Mouse (Mus musculus) right cerebral cortex, postnatal 36 days (tissue): ENCODE measurements around the gene Dok4.

Experiments used
- DNase-seq, 2 experiments: peaks; one replicate each; pipeline ENCODE4 v3.0.0; 2022; ENCODE audit warnings: low spot score in 2 of 2, mixed read lengths in 1 of 2

The Dok4 gene

DNA sequence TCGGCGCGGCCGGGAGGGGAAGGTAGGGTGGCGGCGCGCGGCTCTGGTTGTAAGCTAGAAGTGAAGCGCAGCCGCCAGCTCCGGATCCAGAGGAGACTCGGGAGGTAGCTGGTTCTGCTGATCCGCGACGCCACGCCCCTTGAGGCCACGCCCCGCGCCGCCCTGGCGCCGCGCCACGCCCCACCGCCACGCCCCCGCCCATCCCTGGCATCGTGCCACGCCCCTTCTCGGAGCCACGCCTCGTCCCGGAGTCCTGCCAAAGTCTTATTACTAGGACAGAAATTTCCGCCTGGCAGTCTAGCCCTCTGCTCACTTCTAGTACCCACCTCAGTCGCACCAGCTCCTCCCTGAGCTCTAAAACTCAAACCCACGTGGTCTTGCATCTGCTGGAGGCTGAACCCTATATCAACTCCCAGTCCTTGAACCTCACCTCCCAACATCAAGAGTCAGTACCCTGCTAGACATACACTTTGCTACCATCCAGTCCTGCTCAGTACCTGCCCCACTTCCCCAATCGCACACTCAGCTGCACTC, at the start of gene Dok4:
Gene Dok4 (minus strand): TSS at position 134 of the 534 bp plus-strand sequence.
- peak; percentile 59 to 60 for DNase-seq

DNA sequence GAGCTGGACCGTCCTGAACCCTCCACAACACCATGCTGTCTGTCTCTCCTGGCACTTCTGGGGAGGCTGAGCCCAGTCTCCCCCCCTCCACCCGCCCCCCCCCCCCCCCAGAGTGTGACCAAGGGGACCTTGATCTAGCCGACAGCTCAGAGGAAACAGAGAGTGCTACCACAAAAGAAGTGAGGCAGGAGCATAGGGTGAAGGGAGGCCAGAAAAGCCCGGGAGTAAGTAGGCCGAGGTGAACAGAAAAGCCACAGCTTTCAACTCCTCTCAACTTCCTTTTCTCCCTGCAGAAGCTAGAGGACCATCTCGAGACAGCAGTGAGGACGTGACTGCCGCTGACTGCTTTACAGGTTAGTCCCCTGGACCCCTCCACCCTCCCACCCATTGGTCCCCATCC, 47.3 kb upstream of the Dok4 start, which contains the start of gene Adgrg5:
Gene Adgrg5 (plus strand): TSS at position 290 of the 400 bp plus-strand sequence.
- no peak for DNase-seq

DNA sequence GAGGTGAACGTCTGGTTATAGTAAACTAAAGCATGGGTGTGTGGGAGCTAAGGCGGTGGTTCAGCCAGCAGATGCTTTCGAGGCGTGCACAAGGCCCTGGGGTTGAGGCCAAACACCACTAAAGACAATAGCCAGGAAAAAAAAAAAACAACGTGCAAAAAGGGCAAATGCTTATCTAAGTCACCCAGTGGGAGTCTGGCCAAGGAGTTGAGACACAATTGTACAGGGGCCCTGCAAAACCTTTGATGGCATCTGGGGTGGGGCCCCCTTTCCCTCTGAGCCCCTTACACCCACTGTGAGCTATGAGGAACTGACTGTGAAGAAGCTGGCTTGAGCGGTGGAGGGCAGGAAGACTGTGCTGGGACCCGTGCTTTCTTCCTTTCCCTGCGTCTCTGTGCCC, 46.5 kb upstream of the Dok4 start:
- no peak for DNase-seq

DNA sequence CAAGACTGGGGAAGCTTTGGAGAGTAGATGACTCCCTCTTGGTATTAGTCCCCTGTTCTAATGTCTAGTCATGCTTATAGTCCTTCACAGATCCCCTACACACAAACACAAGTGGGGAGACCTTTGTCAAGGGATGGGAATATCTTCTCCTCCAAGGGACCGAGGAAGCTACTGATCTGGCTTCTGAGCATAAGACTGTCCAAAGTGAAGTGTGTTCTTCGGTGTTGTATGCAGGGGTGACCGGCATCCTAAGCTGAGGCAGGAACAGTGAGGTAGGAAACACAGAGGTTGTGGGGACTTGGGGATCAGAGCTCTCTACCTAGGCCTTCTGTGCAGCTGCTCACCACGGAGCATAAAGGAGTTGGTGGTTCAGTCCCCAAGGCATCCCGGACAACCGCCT, 46.0 kb upstream of the Dok4 start:
- DNase-seq = no peak

DNA sequence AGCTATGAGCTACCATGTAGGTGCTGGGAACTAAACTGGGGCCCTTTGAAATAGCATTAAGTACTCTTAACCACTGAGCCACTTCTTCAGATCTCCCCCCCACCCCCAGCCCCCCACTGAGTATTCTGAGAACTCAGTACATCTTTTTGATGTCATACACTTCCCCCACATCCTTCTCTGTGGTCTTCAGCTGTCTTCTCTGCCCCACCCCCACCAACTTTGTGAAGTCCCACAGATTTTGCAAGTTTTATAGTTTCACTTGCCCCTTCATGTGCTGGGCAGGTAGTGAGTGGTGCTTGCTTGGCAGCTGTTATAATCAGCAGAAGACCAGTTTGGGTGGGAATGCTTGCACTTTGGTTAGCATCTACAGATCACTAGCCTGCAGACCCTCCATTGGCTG, 43.1 kb upstream of the Dok4 start:
- no peak for DNase-seq

DNA sequence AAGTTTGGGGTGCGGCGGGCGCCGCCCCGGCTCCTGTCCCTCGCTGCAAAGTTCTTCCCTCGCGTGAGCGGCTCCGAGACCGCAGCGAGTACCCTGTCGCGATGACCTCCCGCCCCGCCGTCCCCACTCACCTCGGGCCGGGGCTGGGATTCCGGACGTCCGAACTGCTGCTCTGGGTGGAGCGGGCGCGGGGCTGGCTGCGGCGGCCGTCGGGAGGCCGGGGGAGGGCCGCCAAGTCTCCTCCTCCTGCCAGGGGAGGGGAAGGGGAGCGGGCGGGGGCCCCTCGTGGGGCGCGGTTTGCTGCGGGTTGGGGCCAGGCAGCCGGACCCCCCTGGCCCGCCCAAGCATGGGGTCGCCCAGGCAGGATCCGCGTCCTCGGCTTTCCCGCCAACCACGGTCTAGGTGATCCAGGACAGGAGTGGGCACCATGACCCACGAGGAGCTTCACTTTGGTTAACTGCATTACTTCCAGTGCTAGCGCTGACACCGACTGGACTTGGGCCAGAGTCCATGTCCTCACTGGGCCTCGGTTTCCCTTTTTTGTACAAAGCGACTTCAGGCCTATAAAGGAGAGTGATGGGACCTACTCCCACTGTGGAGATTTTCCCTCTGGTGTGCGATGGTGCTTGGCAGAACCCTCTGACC, 41.8 kb upstream of the Dok4 start, which contains the start of gene Ccdc102a:
Gene Ccdc102a (minus strand): TSS at position 248 of the 645 bp plus-strand sequence.
- DNase-seq = no peak

DNA sequence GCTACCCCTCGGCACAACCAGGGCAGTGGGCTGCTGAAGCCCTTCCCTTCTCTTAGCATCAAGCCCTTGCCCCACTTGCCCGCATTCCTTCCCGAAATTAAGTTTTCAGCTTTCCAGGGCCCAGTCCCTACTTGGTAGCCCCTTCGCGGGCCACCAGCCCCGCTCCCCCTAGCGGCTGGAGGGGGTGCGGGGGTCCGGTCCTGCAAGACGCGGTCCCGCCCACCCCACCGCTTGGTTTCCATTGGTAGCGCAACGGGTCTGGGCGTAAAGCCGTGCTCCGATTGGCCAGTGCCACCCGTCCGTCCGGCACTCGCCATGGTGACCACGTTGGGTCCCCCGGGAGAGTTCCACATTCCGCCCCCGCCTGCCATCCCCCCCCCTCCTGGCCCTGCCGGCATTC, 41.2 kb upstream of the Dok4 start:
- peak; percentile 73 to 77 for DNase-seq

DNA sequence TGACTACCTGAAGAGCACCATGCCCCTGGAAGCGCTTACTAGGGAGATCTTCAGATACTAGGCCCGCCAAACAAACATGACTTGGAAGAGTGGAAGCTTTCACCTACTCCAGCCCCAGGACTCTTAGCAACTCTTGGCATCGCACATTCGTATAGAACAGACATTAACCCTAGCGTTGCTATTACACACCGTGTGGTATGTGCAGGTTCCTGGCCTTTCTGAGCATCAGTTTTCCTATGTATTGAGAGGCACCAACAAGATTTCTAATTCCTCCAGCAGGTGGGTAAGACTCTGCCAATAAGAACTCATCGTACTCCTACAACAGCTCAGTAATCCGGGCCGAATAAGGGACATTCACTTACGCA, 40.8 kb upstream of the Dok4 start:
- no peak for DNase-seq

DNA sequence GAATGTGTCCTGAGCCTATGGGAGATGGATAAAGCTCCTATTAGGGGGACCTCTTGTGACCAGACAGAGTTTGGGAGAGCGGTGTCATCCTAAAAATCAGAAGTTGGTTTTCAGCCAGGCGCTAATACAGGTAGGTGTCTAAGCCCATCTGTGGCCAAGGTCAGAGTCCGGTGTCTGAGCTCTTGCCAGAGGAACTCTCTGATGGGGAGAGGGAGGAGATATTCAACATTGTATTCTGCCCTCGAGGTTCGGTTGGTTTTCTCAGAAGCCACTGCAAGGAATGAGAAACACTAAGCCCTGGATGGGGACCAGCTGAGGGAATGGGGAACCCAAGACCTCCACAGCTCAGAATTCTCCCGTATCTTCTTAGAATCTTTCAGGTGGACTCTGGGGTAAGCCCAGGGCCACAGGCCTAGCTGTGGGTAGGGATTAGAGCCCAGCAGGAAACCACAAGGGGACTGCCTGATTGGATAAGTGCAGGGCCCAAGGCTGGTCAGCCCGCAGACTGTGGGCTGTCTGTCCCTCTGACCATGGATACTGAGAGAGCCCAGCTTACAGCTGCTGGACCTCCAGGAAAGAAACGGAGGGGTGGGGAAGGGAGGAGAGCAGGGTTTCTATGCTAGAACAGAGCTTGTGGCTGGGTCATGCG, 40.3 kb upstream of the Dok4 start:
- no peak for DNase-seq

DNA sequence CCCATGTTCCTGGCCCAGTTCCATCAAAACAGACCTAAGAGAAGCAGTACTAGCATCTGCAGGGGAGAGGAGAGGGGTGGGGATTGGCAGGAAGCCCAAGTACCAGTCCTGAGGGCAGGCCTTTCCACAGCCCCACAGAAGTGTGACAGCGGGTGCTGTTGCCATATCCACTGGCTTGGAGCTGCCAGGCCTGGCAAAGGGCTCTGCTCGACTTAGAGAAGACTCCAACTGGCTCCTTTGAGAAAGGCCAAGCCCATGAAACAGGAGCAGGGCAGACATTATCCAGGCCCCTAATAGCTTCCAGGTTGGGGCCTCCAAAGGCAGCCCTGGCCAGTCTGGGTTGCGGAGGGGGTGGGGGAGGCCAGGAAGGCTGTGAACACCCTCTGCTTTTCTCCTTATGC, 38.6 kb upstream of the Dok4 start:
- no peak for DNase-seq

DNA sequence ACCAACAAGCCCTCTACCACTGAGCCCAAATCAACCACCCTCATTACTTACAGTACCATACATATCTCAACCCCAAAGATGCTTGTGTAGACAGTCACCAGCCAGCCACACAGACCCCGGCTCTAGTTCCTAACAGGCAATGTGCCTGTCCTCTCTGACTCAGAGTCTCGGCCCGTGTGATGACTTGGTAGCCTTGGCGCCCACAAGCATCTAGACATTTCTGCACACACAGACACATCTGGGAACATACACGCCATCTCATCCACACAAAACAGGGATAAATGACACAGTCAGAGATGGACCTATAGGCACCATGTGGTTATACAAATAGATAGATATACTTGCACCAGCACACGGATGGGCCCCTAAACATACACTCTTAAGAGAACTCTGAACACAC, 38.1 kb upstream of the Dok4 start:
- no peak for DNase-seq

DNA sequence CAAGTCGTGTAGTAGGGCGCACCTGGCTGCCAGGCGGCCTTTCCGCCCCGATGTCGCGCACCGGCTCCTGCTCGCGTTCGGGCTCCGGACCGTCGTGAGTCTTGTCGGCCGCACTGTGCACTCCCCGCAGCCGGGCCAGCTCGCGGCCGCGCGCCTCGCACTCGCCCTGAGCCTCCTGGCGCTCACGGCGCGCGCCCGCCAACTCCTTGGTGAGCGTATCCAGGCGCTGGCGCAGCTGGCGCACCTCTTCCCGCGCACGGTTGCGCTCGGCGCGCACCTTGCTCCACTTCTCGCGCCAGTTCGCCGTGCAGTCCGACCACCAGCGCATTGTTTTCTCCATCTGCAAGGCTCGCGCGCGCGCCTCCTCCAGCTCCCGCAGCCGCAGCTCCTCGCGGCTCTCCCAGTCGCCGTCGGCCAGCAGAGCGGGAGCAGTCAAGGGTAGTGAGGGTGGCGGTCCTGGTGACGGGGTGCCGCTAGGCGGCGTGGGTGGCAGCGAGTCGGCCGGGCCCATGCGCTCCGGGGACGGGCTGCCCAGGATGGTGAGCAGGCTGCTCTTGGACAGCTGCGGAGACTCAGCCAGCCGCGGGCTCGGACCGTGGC, 37.0 kb upstream of the Dok4 start:
- DNase-seq = peak in 1 of 2 experiments; percentile 19

DNA sequence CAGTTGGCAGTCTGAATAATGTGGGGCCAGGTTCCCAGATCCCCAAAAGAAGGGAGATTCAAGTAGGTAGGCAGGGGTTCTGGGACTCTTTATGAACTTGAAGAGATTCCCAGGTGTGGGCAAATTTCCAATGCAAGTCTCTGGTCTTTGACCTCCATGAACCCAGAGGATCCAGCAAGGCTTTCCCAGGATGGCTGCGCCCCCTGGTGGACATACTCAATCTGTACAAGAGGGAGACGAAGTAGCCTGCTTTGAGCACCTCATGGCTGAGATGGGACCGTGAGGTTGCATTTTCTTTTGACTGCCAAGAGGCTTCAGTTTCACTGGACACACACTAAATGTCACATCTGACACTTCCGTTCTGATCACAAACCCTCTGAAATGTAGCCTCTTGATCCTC, 32.7 kb upstream of the Dok4 start:
- DNase-seq = peak in 1 of 2 experiments; percentile 11

DNA sequence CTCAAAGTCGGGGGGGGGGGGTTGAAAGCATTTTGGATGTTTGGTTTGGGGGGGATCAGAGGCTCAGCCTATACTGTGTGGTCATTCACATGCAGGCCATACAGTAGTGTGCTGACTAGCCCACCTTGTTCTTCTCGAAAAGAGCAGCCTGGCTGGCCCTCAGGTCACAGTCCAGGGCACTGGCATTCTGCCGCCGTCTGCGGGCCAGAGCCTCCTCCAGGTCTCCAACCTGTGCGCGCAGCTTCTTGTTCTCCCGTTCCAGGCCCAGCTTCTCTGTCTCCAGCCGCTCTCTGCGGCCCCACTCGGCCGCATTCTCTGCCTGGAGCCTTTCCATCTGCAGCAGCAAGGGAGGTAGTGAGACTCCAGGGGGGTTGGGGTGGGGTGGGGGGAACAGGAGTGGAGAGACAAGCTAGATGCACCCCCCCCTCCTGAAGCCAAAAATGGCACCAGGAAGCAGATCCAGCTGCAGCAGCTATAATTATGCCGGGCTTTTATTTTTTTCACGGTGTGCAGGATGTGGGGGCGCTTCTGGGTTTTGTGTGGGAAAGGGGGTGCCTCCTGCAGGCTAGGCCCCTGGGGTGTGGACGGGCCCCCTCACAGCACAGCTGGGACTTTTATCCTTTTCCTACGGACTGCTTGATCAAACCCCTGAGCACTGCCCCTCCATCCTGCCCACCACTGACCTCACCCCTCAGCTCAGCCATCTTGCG, 31.6 kb upstream of the Dok4 start:
- no peak for DNase-seq

DNA sequence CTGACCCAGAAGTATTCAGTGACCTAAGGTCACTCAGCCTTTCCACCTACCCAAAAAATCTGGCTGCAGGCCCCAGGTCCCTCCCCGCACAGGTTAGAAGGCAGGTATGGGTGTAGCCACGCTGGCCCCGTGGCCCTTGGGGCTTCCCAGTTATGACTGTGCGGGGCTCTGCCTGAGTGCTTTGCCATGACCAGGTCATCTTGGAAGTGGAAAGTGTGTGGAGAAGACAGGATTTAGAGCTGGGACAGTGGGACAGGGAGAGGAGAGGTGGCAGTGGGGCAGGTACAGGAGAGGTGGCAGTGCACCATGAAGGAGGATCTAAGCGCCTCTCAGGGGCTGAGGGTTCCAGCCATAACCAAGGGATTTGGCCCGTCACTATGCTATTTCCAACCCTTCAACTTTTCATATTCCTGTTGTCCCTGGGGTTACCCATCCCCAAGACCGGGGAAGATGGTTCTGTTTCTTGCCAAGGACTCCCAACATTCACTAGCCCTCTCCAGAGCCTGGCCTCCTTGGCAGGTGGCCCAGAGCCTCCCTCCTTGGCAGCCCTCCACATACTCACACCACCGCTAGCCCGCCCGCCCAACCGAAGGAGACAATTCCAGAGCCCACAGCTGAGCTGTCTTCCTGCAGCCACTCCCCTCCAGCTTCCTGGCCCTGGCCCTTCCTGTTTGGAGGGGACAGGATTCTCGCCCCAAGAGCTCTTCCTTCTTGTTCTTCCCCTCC, 28.5 kb upstream of the Dok4 start:
- DNase-seq = peak in 1 of 2 experiments; percentile 10

DNA sequence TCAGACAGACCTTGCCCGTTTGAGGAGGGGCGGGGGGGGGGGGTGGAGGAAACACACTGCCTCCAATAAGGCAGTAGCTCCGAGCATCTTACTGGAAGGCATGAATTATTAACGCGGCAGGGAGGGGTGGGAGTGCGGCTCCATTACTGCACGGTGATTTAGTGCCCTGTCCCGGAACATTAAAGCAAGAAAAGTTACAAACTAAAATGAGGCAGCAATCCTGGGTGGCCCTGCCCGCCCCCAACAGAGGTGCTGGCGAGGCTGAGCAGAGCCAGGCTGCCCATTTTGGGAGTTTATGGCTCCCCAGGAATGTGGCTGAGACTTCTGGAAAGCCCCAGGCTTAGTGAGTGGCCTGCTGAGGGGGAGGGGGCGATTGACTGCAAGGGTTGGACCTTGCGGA, 27.6 kb upstream of the Dok4 start:
- no peak for DNase-seq

DNA sequence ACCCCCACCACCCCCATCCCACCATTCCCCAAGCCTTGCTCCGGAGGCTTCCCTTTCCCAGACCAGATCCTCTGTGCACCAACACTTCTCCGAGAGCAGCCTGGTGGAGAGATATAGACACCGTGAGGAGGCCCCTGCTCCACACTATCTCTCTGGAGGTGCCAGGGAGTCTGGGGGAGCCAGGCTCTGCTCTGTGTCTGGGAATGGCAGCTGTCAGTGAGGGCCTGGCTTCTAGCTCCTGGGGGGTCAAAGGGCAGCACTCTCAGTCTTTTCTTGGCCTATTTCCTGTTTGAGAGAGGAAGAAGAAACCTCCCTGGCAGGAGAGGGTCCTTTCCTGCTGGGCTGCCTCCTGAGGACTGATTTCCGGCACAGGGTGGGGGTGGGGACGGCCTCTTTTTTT, 24.9 kb upstream of the Dok4 start:
- DNase-seq = no peak

DNA sequence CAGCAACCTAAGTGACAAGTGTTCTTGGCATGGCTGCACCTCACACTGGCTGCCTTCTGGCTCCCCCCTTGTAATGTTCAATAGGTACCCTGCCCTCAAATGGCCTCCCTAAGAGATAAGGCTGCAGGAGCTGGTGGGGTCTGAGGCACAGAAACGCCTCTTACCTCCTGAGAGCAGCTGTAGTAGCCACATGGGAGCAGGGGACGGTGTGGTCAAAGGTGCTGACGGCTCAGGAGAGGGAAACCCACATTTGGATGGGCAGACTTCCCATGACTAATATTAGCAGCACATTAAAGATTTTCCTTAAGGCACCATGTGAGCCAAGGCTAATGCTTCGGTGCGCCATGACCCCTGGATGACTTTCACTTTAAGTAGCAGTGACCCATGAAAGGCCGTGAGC, 24.5 kb upstream of the Dok4 start:
- DNase-seq = no peak

DNA sequence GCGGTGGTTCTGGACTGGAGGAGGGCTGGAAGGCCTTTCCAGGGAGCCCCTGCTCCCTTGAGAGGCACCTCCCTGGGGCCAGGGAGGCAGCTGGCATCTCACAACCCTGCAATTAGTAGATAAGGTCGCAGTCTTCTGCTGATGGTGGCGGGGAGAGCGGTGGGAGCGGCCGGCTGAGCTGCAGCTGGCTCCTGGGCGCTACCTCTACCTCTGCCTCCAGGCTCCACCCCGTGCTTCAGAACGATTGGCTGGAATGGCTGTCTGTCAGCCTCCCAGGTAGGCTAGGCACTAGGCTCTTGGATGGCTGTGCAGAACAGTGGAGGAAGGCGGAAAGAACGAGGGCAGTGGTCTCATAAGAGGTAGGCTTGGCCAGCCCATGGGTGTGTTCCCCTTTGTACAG, 23.1 kb upstream of the Dok4 start:
- no peak for DNase-seq

DNA sequence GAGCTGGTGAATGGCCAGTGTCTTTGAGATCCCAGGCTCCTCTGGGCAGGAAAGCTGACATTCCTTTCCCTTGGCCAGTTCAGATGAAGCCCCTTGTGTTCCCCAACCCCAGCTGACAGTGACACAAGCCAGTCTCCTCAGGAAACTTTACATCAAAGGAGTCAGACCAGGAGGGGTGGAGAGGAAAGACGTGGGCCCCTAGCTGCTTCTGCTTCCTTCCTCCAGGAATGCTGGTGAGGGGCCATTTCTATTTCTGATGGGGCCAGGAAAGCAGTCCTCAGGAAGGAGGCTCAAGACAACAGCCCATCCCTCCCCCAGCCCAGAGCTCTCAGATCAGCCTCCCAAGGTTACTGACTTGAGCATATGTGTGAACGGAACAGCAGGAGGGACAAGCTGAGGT, 16.8 kb upstream of the Dok4 start:
- no peak for DNase-seq

DNA sequence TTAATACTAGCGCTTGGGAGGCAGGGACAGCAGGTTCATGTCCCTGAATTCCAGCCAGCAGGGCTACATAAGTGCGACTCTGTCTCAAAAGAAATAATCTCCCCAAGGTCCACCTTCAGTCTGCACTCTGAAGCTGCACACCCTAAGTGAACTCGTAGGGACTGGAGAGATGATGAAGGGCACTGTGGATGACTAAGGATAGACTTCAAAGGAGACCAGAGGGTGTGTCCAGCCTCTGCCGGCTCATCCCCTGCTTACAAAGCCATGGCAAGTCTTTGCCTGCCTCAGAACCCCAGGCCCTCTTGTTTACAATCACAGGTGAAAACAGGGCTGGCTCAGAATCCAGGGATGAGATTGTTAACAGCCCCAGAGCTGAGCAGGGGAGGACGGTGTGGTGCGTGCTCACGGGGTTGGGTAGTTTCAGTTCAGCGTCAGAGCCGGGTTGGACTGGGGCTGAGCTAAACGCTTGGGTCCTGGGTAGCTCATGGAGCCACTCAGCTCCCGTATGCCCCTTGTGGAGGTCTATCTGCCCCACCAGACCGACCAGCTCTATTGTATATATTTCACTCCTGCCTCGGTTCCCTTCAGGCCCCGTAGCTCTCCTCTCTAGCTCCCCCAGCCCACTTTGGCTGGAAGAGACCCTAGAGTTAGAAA, 12.4 kb upstream of the Dok4 start:
- DNase-seq = no peak
